Mouse (Mus musculus): ENCODE data around the gene Rad17. TPM values are rescaled to one million over a fixed set of nuclear protein-coding genes. Genes with fewer than 3 reads are reported as not detected.

Gene Rad17
- polyA plus RNA-seq, 1 experiment from 2014 or later: 12.9 TPM

- no peaks in the 10 kb centered on the region for H3K9me3 ChIP-seq (ENCODE audit: low read length)
- DNase-seq (ENCODE audit: low spot score) (peak; percentile 35), ATAC-seq (peak; percentile 46)
- H3K4me3 ChIP-seq (ENCODE audit: low read depth, low read length): no peak overlapping the region
- H3K27ac ChIP-seq (ENCODE audit: low read length): peak overlapping the region; percentile 21; the same call in 1 of the 2 replicates
- H3K9ac ChIP-seq (replicated peaks; ENCODE audit: low read depth): no peak overlapping the region
- H3K4me1 ChIP-seq (ENCODE audit: insufficient read depth, low read depth, low read length): no peaks in the 10 kb centered on the region
- 10% methylated on average over 3 of the region's 3 CpGs for WGBS
- H3K4me2 ChIP-seq (replicated peaks; ENCODE audit: low read depth, low read length): no peak overlapping the region
- H3K27me3 ChIP-seq (replicated peaks; ENCODE audit: insufficient read depth, low read length): no peaks in the 10 kb centered on the region
- no peak for TF ChIP-seq EP300 (IDR thresholded peaks at IDR 0.05)
- no peak for TF ChIP-seq CTCF (IDR thresholded peaks at IDR 0.05)
- no peaks in the 10 kb centered on the region for H3K36me3 ChIP-seq (ENCODE audit: insufficient read depth, low read length)
These were observed 69.2 kb downstream of the Rad17 start for GRCm38 (mm10) chr13:100581701-100582100.

GRCm38 (mm10) chr13:100579951-100580350 lies 70.9 kb downstream of the Rad17 start:
- H3K9me3 ChIP-seq (ENCODE audit: low read length): no peaks in the 10 kb centered on the region
- DNase-seq (ENCODE audit: low spot score) (no peak), ATAC-seq (no peak)
- no peak overlapping the region for H3K9ac ChIP-seq (replicated peaks; ENCODE audit: low read depth)
- H3K27me3 ChIP-seq (replicated peaks; ENCODE audit: insufficient read depth, low read length): no peaks in the 10 kb centered on the region
- H3K27ac ChIP-seq (ENCODE audit: low read length): no peak overlapping the region
- no peak overlapping the region for H3K4me2 ChIP-seq (replicated peaks; ENCODE audit: low read depth, low read length)
- no peaks in the 10 kb centered on the region for H3K36me3 ChIP-seq (ENCODE audit: insufficient read depth, low read length)
- H3K4me1 ChIP-seq (ENCODE audit: insufficient read depth, low read depth, low read length): no peaks in the 10 kb centered on the region
- no peak for TF ChIP-seq EP300 (IDR thresholded peaks at IDR 0.05)
- TF ChIP-seq CTCF (IDR thresholded peaks at IDR 0.05): peak; percentile 28; the same call in 1 of the 2 replicates
- H3K4me3 ChIP-seq (ENCODE audit: low read depth, low read length): no peak overlapping the region

- Histone ChIP-seq H3K4me2 (replicated peaks; ENCODE audit: low read depth, low read length) (no peak overlapping the region), H3K9ac (replicated peaks; ENCODE audit: low read depth) (no peak overlapping the region), H3K27me3 (replicated peaks; ENCODE audit: insufficient read depth, low read length) (no peaks in the 10 kb centered on the region), H3K27ac (ENCODE audit: low read length) (no peak overlapping the region), H3K36me3 (ENCODE audit: insufficient read depth, low read length) (no peaks in the 10 kb centered on the region), H3K4me1 (ENCODE audit: insufficient read depth, low read depth, low read length) (no peaks in the 10 kb centered on the region), H3K9me3 (ENCODE audit: low read length) (no peaks in the 10 kb centered on the region), H3K4me3 (ENCODE audit: low read depth, low read length) (no peak overlapping the region)
- no peak for ATAC-seq
- no peak for DNase-seq (ENCODE audit: low spot score)
- no peak for TF ChIP-seq CTCF (IDR thresholded peaks at IDR 0.05)
- no peak for TF ChIP-seq EP300 (IDR thresholded peaks at IDR 0.05)
- 31% methylated on average over 3 of the region's 3 CpGs for WGBS
These were observed 71.6 kb downstream of the Rad17 start for GRCm38 (mm10) chr13:100579220-100579619.

GRCm38 (mm10) chr13:100575950-100576349 lies 74.9 kb downstream of the Rad17 start:
- 23% methylated on average over 2 of the region's 2 CpGs for WGBS
- DNase-seq (ENCODE audit: low spot score) (peak; percentile 60), ATAC-seq (peak; percentile 81)
- Histone ChIP-seq H3K27ac (ENCODE audit: low read length) (peak overlapping the region; percentile 57), H3K4me2 (replicated peaks; ENCODE audit: low read depth, low read length) (no peak overlapping the region), H3K9me3 (ENCODE audit: low read length) (no peaks in the 10 kb centered on the region), H3K4me1 (ENCODE audit: insufficient read depth, low read depth, low read length) (no peaks in the 10 kb centered on the region), H3K4me3 (ENCODE audit: low read depth, low read length) (no peak overlapping the region), H3K9ac (replicated peaks; ENCODE audit: low read depth) (no peak overlapping the region), H3K36me3 (ENCODE audit: insufficient read depth, low read length) (no peaks in the 10 kb centered on the region), H3K27me3 (replicated peaks; ENCODE audit: insufficient read depth, low read length) (no peaks in the 10 kb centered on the region)
- peak; percentile 98 for TF ChIP-seq EP300 (IDR thresholded peaks at IDR 0.05)
- TF ChIP-seq CTCF (IDR thresholded peaks at IDR 0.05): no peak

GRCm38 (mm10) chr13:100570713-100571112 lies 80.1 kb downstream of the Rad17 start:
- Histone ChIP-seq H3K4me3 (ENCODE audit: low read depth, low read length) (no peak overlapping the region), H3K9me3 (ENCODE audit: low read length) (no peaks in the 10 kb centered on the region), H3K27me3 (replicated peaks; ENCODE audit: insufficient read depth, low read length) (no peaks in the 10 kb centered on the region), H3K27ac (ENCODE audit: low read length) (no peak overlapping the region), H3K9ac (replicated peaks; ENCODE audit: low read depth) (no peak overlapping the region), H3K36me3 (ENCODE audit: insufficient read depth, low read length) (no peaks in the 10 kb centered on the region), H3K4me1 (ENCODE audit: insufficient read depth, low read depth, low read length) (no peaks in the 10 kb centered on the region), H3K4me2 (replicated peaks; ENCODE audit: low read depth, low read length) (no peak overlapping the region)
- ATAC-seq (no peak), DNase-seq (ENCODE audit: low spot score) (no peak)
- TF ChIP-seq CTCF (IDR thresholded peaks at IDR 0.05) (no peak), EP300 (IDR thresholded peaks at IDR 0.05) (no peak)
- 48% methylated on average over 2 of the region's 2 CpGs for whole genome bisulfite sequencing

GRCm38 (mm10) chr13:100568359-100568758 lies 82.5 kb downstream of the Rad17 start:
- WGBS: 89% methylated on average over 1 of the region's 1 CpGs
- Histone ChIP-seq H3K4me2 (replicated peaks; ENCODE audit: low read depth, low read length) (no peak overlapping the region), H3K27ac (ENCODE audit: low read length) (no peak overlapping the region), H3K27me3 (replicated peaks; ENCODE audit: insufficient read depth, low read length) (no peaks in the 10 kb centered on the region), H3K4me3 (ENCODE audit: low read depth, low read length) (no peak overlapping the region), H3K36me3 (ENCODE audit: insufficient read depth, low read length) (no peaks in the 10 kb centered on the region), H3K9me3 (ENCODE audit: low read length) (no peaks in the 10 kb centered on the region), H3K9ac (replicated peaks; ENCODE audit: low read depth) (no peak overlapping the region), H3K4me1 (ENCODE audit: insufficient read depth, low read depth, low read length) (no peaks in the 10 kb centered on the region)
- DNase-seq (ENCODE audit: low spot score): no peak
- no peak for TF ChIP-seq EP300 (IDR thresholded peaks at IDR 0.05)
- no peak for TF ChIP-seq CTCF (IDR thresholded peaks at IDR 0.05)
- no peak for ATAC-seq

Other genes starting within 250 kb of the Rad17 start
- not detected in 2 replicates for gene Naip1, start 198.2 kb downstream of the Rad17 start, polyA plus RNA-seq (2015; fragmentation: Nextera tagmentation; extraction: Ambion mirVana)
- gene Gtf2h2, start 158.5 kb downstream of the Rad17 start, polyA plus RNA-seq (2015; fragmentation: Nextera tagmentation; extraction: Ambion mirVana): 22.9 and 35.5 TPM in 2 replicates
- gene Ocln, start 98.3 kb downstream of the Rad17 start, polyA plus RNA-seq (2015; fragmentation: Nextera tagmentation; extraction: Ambion mirVana): 71.0 and 76.9 TPM in 2 replicates
- gene Marveld2, start 34.1 kb downstream of the Rad17 start, polyA plus RNA-seq (2015; fragmentation: Nextera tagmentation; extraction: Ambion mirVana): 11.5 and 11.8 TPM in 2 replicates
- gene Ak6, start 72 bp downstream of the Rad17 start, polyA plus RNA-seq (2015; fragmentation: Nextera tagmentation; extraction: Ambion mirVana): 135 and 136 TPM in 2 replicates
- 12.2 and 15.5 TPM in 2 replicates for gene Taf9, start 528 bp upstream of the Rad17 start, polyA plus RNA-seq (2015; fragmentation: Nextera tagmentation; extraction: Ambion mirVana)
- 7.1 and 7.9 TPM in 2 replicates for gene Ccdc125, start 18.7 kb upstream of the Rad17 start, polyA plus RNA-seq (2015; fragmentation: Nextera tagmentation; extraction: Ambion mirVana)
- 52.5 and 54.8 TPM in 2 replicates for gene Cdk7, start 79.9 kb upstream of the Rad17 start, polyA plus RNA-seq (2015; fragmentation: Nextera tagmentation; extraction: Ambion mirVana)
- gene Mrps36, start 93.6 kb upstream of the Rad17 start, polyA plus RNA-seq (2015; fragmentation: Nextera tagmentation; extraction: Ambion mirVana): 114 and 122 TPM in 2 replicates
- 2.5 and 2.9 TPM in 2 replicates for gene Cenph, start 124.8 kb upstream of the Rad17 start, polyA plus RNA-seq (2015; fragmentation: Nextera tagmentation; extraction: Ambion mirVana)
- 8.8 and 10.9 TPM in 2 replicates for gene Ccnb1, start 135.5 kb upstream of the Rad17 start, polyA plus RNA-seq (2015; fragmentation: Nextera tagmentation; extraction: Ambion mirVana)
- 30.8 and 31.1 TPM in 2 replicates for gene Slc30a5, start 182.4 kb upstream of the Rad17 start, polyA plus RNA-seq (2015; fragmentation: Nextera tagmentation; extraction: Ambion mirVana)

Measured in lung, postnatal 0 days (tissue).